Mouse (Mus musculus) stomach, postnatal 0 days (tissue): ENCODE data around the gene Kazn. TPM values are rescaled to one million over a fixed set of nuclear protein-coding genes. Genes with fewer than 3 reads are reported as not detected.

Source experiments
- ATAC-seq: fragments of 200-750 bp; cut with Nextera tagmentation; 2 replicates; pipeline ENCODE4 v1.8.0; 2017; ENCODE audit not compliant: low FRiP score, low TSS enrichment
- DNase-seq: peaks from one replicate; pipeline ENCODE4 v3.0.0-alpha.2; 2016; ENCODE audit warnings: low spot score
- H3K27ac ChIP-seq: fragments of 300-500 bp; sonication (generic); replicated peaks from 2 replicates; pipeline ENCODE4 v1.5.1; 2014; ENCODE audit warnings: mild to moderate bottlenecking, control low read depth
- H3K27me3 ChIP-seq: fragments of 300-500 bp; sonication (generic); 2 replicates; pipeline ENCODE4 v1.6.1; 2014; ENCODE audit warnings: low read length; ENCODE audit not compliant: control insufficient read depth, insufficient read depth
- H3K36me3 ChIP-seq: fragments of 300-500 bp; sonication (generic); 2 replicates; pipeline ENCODE4 v1.6.1; 2014; ENCODE audit warnings: low read length, mixed read lengths; ENCODE audit not compliant: control insufficient read depth, insufficient read depth
- H3K4me1 ChIP-seq: fragments of 300-500 bp; sonication (generic); replicated peaks from 2 replicates; pipeline ENCODE4 v1.6.1; 2014; ENCODE audit warnings: antibody characterized with exemption; ENCODE audit not compliant: control insufficient read depth, insufficient read depth
- H3K4me2 ChIP-seq: fragments of 300-500 bp; sonication (generic); replicated peaks from 2 replicates; pipeline ENCODE4 v1.6.1; 2014; ENCODE audit warnings: low read depth, mild to moderate bottlenecking, control low read depth, moderate library complexity
- H3K4me3 ChIP-seq: fragments of 300-500 bp; sonication (generic); 2 replicates; pipeline ENCODE4 v1.5.1; 2014; ENCODE audit warnings: low read depth, low read length, control low read depth
- H3K9ac ChIP-seq: fragments of 300-500 bp; sonication (generic); 2 replicates; pipeline ENCODE4 v1.6.1; 2014; ENCODE audit warnings: mild to moderate bottlenecking, low read length, control low read depth, mixed read lengths
- H3K9me3 ChIP-seq: fragments of 300-500 bp; sonication (generic); 2 replicates; pipeline ENCODE4 v1.6.1; 2016; ENCODE audit warnings: low read length; ENCODE audit not compliant: control insufficient read depth
- CTCF ChIP-seq: IDR thresholded peaks from 2 replicates; pipeline ENCODE4 v1.5.1; 2016; ENCODE audit warnings: antibody characterized with exemption, low read depth, mild to moderate bottlenecking, moderate library complexity
- EP300 ChIP-seq: optimal IDR thresholded peaks from 2 replicates; pipeline ENCODE3; 2016; ENCODE audit warnings: antibody characterized with exemption
- WGBS: fragments of 180-500 bp; shearing (Covaris S2); extraction: QIAGEN DNeasy Blood & Tissue Kit; methylation state at CpG from one replicate; pipeline ENCODE4 v1.1.7; 2014; 5-methylcytosine and 5-hydroxymethylcytosine counted together
- polyA plus RNA-seq: library from polyadenylated mRNA; unstranded; fragments of >200 nt; fragmentation: Nextera tagmentation; extraction: Ambion mirVana; gene quantifications from 2 replicates; pipeline ENCODE4 v1.2.1, GENCODE M21; 2015

Kazn gene
- polyA plus RNA-seq, 1 experiment from 2014 or later, result 11.4 TPM

DNA sequence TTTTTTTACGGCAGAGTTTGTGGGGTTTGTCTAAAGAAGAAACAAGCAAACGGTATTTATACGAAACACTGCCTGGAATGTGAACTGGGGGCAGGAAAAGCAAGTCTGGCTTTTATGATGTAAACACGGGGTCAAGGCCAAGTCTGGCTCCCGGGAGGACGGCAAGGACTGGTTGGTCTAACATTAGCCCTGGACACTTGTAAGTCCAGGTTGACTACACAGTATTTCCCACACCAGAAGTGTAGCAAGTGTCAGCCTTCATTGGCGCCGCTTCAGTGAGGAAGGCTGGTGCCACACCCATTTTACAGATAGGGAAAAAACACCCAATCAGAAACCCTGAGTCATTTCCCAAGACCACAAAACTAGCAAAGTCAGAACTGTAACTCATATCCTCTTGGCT lies 173.9 kb downstream of the Kazn start:
- Histone ChIP-seq H3K27me3 (no peaks in the 10 kb centered on the region), H3K4me1 (peaks cover 12% of the 10 kb centered on the region), H3K27ac (peak overlapping the region; percentile 86), H3K4me2 (no peak overlapping the region), H3K9ac (no peak overlapping the region), H3K36me3 (no peaks in the 10 kb centered on the region; the same call in 1 of the 2 replicates), H3K4me3 (no peak overlapping the region), H3K9me3 (no peaks in the 10 kb centered on the region)
- TF ChIP-seq EP300 (no peak), CTCF (no peak)
- WGBS, result 21% methylated on average over 8 of the region's 8 CpGs
- DNase-seq (no peak), ATAC-seq (peak; percentile 2; the same call in 1 of the 2 replicates)

DNA sequence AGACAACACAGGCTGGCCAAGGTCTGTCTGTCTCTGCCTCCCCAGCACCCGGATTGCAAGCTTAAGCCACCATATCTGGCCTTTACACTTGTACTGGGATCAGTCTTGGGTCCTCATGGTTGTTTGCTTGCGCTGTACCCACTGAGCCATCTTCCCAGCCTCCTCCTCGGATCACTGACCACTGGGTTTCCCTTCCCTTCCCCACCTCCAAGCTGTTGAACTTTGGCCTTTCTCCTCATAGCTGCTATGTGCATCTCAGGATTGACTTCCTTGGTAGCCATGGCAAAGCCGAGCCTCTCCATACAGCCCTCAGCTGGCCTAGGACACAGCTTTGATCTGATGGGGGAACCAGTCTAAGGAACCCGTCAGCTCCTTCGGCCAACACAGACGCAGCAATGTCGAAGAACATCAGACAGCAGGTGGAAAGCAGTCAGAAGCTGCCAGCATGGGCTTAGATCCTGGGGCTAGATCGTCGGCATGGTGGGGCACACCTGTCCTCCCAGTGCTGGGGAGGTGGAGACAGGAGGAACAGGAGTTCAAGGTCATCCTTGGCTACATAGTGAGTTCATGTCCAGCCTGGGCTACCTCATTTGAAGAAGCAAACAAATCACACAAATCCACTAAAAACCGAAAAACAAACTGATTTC lies 174.5 kb downstream of the Kazn start:
- Histone ChIP-seq H3K9ac (no peak overlapping the region), H3K27me3 (no peaks in the 10 kb centered on the region), H3K27ac (peak overlapping the region; percentile 86), H3K4me1 (peaks cover 11% of the 10 kb centered on the region), H3K4me3 (no peak overlapping the region), H3K9me3 (no peaks in the 10 kb centered on the region), H3K36me3 (no peaks in the 10 kb centered on the region; the same call in 1 of the 2 replicates), H3K4me2 (no peak overlapping the region)
- DNase-seq, result no peak
- no peak for ATAC-seq
- 81% methylated on average over 11 of the region's 11 CpGs for WGBS
- no peak for TF ChIP-seq CTCF
- TF ChIP-seq EP300, result no peak

DNA sequence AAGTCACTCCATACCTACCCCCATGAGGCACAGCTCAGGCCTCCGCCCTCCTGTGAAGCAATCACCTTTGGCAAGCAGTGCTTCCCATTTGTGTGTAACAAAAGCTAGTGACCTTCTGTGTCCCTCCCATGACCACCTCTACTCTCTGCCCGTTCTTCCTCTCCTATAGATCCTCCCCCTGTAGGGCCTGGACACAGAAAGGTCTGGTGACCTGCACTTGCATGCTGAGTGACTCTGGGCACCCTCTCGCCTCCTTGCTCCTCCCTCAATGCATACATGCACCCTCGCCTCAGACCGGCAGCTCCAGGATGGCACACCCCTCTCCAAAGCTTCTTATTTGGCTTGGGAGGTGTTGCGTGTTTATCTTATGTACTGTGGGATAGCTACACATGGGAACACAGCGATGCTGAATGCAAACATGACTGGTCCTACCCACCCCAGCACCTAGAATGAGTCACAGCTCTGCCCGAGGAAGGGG lies 176.1 kb downstream of the Kazn start:
- TF ChIP-seq CTCF (no peak), EP300 (no peak)
- Histone ChIP-seq H3K9me3 (no peaks in the 10 kb centered on the region), H3K27ac (peak overlapping the region; percentile 86), H3K9ac (no peak overlapping the region), H3K27me3 (no peaks in the 10 kb centered on the region), H3K4me3 (no peak overlapping the region), H3K4me2 (no peak overlapping the region), H3K36me3 (no peaks in the 10 kb centered on the region; the same call in 1 of the 2 replicates), H3K4me1 (peaks cover 11% of the 10 kb centered on the region)
- WGBS, result 63% methylated on average over 8 of the region's 8 CpGs
- ATAC-seq (peak; percentile 90), DNase-seq (peak; percentile 80)

DNA sequence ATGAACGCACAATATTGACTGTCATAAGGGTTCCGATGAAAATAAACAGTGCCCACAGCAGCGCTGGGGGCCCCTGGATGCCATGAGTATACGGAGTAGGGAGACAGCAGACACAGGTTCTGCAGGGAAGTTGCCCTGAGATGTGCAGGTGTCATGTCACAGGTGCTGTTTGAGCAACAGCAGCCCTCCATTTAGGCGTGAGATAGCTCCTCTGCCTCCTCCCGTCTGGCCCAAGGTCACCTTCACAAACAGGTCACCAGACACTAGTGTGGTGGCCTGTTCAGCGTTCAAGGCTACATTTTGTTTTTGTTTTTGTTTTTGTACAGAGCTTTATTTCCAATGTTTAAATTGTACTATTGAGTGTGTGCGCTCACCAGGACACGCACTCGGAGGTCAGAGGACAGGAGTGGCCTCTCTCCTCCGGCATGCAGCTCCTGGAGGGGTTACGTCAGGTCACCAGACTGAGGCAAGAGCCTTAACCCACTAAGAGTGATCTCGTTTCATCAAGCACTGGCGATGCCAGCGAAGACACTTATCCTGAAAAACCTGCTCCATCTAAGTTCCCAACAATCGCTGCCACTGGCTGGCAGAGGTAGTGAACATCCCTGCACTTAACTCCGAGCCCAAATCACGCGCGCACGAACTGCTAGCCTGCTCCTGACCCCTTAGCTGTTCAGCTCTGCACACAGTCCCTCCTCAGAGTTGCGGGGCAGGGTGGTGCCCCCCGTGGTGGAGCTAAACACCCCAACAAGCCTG lies 177.5 kb downstream of the Kazn start:
- 68% methylated on average over 23 of the region's 23 CpGs for WGBS

DNA sequence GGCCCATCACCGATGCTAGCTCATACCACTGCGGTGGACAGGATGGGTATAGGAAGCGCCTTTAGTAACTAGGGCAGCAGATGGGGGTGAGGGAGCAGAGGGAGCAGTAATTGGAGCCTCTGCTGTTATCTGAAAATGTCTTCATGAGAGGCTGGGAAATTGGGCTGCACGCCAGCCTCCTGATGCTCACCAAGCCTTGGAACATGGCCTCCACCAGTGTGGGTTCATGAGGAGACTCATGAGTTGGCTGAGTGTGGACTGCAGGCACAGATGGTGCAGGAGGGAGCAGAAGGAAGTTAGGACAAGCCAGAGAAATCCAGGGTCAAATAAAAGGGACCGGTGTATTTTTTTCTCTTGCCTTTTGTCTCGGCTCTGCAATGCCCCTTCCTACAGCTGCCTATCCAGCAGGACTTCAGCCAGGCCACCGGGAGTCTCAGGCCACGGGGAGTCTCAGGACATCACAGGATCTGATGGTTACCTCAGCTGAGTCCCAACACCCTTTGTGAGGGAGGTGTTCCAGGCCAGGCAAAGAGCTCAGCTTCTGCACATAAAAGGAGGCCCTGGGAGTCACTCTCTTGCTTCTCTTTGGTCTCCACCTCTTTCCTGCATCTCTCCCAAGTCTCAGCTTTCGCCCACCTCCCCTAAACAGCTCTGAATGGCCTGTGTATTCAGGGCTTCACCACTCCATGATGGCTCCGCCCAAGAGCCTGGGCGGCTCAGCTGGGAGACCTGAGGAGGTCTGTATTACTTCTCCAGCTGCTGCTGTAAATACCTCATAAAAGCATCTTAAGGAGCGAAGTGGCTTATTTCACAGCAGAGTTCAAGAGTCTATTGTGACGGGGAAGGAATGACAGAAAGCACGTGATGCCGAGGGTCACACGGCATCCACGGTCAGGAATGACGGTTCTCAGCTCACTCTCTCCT lies 178.5 kb downstream of the Kazn start:
- Histone ChIP-seq H3K27me3 (no peaks in the 10 kb centered on the region), H3K4me1 (peaks cover 10% of the 10 kb centered on the region), H3K9me3 (no peaks in the 10 kb centered on the region), H3K9ac (no peak overlapping the region), H3K4me3 (no peak overlapping the region), H3K4me2 (no peak overlapping the region), H3K27ac (peak overlapping the region; percentile 1; the same call in 1 of the 2 replicates), H3K36me3 (no peaks in the 10 kb centered on the region; the same call in 1 of the 2 replicates)
- ATAC-seq (no peak), DNase-seq (no peak)
- WGBS, result 60% methylated on average over 18 of the region's 18 CpGs
- TF ChIP-seq EP300 (no peak), CTCF (no peak)

More for the DNA sequence above, 177.5 kb downstream of the Kazn start:
- peak overlapping the region; percentile 86 for H3K27ac ChIP-seq
- no peak overlapping the region for H3K4me3 ChIP-seq
- TF ChIP-seq EP300 (no peak), CTCF (no peak)
- DNase-seq (no peak), ATAC-seq (no peak)
- H3K4me2 ChIP-seq, result no peak overlapping the region
- no peak overlapping the region for H3K9ac ChIP-seq
- no peaks in the 10 kb centered on the region; the same call in 1 of the 2 replicates for H3K36me3 ChIP-seq
- H3K9me3 ChIP-seq, result no peaks in the 10 kb centered on the region
- H3K27me3 ChIP-seq, result no peaks in the 10 kb centered on the region
- H3K4me1 ChIP-seq, result peaks cover 14% of the 10 kb centered on the region
